Mouse (Mus musculus) layer of hippocampus, adult 9-11 months (tissue): ENCODE data around the gene Epn1.

ENCODE experiments used
- DNase-seq: peaks from one replicate; pipeline ENCODE4 v3.0.0; 2022

Gene Epn1

DNA sequence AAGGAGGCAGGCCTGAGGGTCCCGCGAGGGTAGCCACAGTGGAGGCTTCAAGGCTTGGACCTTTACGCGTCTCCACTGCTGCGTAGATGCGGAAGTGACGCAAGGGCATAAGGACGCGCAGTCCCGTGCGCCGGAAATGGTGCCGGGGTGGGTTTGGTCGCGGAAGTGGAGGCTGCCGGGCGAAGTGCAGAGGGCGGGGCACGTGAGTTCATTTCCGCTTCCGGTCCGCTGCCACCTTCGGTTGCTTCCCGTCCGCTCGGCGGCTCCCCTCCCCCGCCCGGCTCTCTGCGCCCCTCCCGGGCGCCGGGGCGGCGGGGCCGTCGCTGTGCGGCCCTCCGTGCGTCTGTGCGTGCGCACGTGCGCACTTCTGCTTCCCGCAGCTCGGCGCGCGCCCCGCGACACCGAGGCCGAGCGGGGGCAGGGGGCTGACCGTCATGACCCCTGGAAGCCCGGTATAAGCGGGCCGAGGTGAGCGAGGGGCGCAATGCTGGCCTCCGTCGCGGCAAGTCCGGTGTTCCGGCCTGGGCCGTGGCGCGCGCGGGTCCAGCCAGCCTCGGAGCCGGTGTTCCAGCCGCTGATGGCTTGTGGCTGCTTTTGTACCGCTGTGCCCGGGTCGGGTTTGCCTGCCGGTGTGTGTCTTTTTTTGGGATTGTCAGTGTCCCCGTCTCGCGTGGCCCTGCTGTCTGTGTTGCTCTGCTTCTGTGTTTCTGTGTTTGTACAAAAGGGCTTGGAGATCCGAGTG, at the start of gene Epn1:
TSS of gene Epn1 (plus strand) at position 226 of the 742 bp plus-strand sequence.
- DNase-seq: peak; percentile 95

DNA sequence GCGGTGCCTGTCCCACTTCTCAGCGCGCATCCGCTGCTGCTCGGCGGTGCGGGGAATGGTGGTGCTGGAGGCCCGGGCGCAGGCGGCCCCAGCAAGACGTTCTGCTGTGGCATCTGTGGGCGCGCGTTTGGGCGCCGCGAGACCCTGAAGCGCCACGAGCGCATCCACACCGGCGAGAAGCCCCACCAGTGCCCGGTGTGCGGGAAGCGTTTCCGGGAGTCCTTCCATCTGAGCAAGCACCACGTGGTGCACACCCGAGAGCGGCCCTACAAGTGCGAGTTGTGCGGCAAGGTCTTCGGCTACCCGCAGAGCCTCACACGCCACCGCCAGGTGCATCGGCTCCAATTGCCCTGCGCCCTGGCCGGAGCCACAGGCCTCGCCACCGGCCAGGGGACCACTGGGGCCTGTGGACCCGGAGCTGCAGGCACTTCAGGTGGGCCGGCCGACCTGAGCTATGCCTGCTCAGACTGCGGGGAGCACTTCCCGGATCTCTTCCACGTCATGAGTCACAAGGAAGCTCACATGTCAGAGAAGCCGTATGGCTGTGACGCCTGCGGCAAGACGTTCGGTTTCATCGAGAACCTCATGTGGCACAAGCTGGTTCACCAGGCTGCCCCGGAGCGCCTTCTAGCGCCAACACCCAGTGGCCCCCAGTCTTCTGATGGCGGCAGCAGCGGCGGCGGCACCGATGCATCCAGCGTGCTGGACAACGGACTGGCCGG, 49.3 kb upstream of the Epn1 start:
- no peak for DNase-seq

DNA sequence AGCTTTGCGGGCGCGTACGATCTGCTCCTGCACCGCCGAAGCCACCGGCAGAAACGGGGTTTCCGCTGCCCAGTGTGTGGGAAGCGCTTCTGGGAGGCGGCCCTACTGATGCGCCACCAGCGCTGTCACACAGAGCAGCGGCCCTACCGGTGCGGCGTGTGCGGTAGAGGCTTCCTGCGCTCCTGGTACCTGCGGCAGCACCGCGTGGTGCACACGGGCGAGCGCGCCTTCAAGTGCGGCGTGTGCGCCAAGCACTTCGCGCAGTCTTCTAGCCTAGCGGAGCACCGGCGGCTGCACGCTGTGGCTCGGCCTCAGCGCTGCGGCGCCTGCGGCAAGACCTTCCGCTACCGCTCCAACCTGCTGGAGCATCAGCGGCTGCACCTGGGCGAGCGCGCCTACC, 48.5 kb upstream of the Epn1 start:
- no peak for DNase-seq

DNA sequence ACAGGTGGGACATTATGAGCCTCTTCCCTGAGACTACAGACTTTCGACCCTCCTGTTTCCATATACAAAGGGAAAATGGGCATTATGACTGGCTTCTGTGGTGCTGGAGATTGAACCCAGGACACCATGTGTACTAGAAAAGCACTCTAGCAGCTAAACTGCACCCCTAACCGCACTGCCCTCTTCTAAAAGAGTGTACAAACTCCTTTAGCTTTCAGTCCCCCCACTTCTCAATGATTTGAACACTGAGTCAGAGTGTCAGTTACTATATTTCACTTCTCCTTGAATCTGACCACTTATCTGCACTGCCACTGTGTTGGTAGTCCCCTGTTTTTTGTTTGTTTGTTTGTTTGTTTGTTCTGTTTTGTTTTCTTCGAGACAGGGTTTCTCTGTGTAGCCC, 46.2 kb upstream of the Epn1 start, which contains the start of gene 4632433K11Rik:
TSS of gene 4632433K11Rik (plus strand) at position 301 of the 400 bp plus-strand sequence.
- no peak for DNase-seq

DNA sequence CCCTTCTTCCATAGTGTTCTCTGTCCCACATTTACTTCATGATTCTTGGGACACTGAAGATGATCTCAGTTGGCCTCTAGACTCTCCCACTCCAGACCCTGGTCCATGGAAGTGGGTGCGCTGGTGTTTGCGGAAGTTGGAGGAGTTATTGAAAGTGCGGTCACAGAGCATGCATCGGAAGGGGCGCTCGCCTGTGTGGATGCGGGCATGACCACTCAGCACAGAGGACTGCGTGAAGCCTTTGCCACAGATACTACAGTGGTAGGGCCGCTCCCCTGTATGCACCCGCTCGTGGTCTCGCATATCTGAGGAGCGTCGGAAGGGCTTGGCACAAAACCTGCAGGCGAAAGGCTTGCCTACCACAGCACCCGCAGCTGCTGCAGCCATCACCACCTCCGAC, 44.4 kb upstream of the Epn1 start:
- DNase-seq: no peak

DNA sequence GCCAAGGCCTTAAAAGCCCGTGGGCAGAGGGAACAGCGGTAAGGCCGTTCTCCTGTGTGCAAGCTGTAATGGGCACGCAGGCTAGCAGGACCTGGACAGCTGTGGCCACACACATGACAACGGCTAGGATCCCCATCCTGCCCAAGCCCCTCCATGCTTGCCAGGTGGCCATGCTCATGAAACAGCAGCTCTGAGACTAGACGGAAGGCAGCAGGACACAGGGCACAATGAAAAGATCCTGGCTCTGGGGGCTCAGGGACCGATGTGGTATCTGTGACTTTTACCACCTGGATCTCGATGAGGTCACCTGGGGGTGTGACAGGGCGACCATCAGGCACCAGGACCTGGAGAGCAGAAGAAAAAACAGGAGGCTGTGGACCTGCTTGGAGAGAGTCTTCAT, 43.9 kb upstream of the Epn1 start:
- DNase-seq: peak; percentile 6

DNA sequence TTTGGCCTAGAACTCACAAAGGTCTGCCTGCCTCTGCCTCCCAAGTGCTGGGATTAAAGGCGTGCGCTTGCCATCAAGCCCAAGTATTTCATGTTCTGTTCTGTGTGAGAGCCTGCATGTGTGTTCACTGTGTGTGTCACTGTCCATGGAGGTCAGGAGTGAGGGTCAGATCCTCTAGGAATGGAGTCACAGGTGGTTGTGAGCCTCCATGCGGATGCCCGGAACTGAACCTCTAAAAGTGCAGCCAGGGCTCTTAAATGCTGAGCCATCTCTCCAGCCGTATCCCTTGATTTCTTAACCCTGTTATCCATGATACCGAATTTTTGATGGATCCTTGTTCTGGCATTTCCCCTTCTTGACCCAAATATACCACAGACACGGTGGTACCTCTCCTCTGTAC, 43.0 kb upstream of the Epn1 start:
- no peak for DNase-seq

DNA sequence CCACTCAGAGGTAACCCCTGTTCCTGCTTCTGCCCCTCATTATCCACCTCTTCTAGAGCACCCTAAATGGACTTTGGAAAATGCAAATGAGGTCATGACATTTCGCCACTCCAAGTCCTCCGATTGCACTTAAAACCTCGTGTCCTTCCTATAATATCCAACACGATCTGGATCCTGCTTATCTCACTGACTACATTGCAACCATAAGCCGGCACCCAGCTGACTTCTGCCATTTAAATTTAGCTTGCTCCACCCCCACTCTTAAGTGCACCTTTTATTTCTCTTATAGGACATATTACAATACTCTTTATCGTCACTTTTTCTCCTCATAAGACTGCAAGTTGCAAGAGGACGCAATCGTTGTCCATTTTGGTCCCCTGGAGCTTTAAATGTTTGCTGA, 42.6 kb upstream of the Epn1 start:
- DNase-seq: no peak

DNA sequence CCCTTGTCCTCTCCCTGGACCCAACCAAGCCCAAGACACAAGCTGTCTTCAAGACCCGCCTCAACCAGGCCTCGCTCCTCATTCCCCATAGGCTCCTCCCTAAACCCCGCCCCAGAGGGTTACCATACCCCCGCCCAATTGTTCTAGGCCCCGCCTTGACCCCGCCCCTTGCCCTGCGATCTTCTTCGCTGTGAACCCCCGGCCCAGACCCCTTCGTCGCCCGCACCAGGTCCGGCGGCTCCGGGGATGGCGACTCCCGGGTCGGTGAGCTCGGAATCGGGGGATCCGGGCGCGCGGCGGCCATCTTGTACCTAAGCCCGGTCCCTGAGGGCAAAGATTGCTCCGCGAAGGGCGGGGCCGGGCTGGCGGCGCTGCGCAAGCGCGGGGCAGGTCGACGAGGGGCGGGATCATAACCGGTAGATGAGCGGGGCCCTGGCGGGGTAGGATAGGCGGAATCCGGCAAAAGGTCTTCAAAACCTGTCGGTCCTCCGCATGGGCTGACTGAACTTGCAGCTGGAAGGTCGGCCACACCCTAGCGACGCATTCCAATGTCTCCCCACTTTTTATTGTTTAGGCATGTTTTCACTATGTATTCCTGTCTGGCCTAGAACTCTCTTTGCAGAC, 41.8 kb upstream of the Epn1 start, which contains the start of gene Zfp784:
TSS of gene Zfp784 (minus strand) at position 338 of the 624 bp plus-strand sequence.
- DNase-seq: peak; percentile 90

DNA sequence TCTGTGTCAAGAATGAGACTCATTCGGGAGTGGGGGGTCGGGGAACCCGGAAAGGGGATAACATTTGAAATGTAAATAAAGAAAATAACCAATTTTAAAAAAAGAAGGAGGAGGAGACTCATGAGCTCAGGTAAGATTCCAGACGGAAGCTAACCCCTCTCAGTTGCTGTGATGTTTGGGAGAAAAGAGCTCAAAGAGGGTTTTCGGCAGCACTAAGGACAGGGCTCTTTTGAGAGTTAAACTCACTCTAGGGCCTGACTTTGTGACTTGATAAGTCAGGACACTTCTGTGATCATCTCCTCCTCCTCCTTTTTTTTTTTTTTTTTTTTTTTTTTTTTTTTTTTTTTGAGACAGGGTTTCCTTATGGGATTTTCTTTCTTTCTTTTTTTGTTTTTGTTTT, 41.1 kb upstream of the Epn1 start:
- DNase-seq: no peak

DNA sequence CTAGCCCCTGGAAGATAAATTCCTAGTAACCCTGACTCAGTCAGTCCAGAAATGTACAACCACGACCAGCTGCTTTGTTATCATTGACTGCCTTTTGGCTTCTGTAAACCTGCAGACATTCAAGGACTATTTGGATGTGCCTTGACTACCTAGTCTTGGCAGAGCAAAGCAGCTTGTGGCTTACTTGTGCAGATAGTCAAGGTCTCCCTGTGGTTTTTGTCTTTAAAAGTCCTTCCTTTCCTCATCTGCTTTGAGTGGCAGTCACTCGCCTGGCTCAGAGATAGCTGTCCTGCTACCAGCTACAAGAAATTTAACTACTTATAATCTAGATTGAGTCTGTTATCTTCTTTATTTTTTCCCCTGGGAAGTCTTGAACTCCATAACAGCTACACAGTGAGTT, 35.1 kb upstream of the Epn1 start:
- DNase-seq: no peak

DNA sequence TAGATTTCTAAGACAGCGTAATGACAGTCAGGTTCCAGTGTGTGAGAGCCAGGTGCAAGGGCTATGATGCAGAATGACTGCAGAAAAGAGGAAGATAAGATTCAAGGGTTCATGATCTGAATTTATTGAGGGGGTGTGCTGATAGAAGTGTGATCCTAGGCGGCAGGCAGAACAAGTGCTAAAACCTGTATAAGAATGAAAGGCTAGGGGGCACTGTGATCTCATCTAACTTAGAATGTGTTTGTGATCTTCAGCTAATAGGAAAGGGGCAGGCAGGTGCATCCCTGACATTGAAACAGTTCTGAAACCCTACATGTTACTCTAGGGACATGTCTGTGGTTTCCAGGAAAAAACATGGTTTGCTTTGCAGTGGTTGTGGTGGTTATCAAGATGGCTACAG, 33.9 kb upstream of the Epn1 start:
- no peak for DNase-seq

DNA sequence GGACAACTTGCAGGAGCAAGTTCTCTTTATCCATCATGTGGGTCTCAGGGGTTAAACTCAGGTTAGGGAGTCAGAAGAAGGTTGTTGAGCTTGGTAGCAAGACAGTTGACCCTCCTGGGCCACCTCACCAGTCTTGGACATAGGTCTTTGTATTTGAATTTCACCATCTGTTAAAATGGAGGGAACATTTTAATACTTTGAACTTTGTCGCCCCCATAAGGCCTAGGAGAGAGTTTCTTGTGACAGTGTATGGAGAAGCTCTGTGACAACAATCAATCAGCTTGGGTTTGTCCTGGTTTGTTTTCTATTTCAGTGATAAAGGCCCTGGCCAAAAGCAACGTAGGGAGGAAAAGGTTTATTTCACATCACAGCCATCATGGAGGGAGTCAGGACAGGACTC, 32.7 kb upstream of the Epn1 start:
- DNase-seq: no peak

DNA sequence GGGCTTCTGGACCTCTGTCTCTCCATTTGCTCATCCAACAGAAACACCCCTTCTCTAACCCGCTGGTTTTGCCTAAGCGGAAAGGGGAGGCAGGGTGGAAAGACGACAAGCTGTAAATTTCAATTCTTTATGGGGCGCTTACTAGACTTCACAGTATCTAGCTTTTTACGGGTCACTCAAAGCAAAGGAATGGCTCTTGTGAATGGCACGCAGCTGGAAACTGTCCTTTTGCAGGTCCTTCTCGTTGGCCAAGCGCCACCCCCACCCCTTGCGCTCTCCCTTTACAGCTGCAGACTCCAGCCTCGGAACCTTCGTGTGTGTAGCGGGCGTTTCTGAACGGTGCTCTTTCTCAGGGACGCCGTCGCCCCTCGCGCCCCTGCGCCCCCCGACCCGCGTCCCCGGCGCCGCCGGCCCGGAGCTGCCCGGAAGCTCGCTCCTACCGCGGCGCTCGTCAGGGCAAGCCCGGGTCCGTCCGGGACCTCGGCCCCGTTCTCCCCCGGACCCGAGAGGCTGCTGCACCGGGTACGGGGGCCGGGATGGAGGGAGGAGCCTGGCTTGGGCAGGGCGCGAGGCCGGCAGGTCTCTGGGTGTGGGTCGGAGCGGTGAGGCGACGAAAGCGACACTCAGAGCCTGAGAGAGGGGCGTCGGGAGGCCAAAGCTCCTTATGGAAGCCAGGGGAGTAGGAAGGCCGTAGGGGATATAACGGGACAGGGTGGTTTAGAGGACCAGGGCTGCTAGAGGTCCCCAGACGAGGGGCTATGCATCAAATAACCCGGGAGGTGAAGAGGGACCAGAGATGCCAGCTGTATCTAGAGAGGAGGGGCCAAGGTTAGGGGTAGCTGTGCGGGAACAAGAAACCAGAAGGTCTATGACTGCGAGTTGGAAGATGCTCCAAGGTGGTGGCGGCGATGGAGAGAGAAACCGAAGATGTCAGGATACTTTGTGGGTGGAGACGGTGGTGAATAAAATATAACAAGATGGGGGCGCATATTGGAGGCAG, 28.5 kb upstream of the Epn1 start, which contains the start of gene Zfp580:
TSS of gene Zfp580 (plus strand) at position 346 of the 1,000 bp plus-strand sequence.
- DNase-seq: peak; percentile 71

DNA sequence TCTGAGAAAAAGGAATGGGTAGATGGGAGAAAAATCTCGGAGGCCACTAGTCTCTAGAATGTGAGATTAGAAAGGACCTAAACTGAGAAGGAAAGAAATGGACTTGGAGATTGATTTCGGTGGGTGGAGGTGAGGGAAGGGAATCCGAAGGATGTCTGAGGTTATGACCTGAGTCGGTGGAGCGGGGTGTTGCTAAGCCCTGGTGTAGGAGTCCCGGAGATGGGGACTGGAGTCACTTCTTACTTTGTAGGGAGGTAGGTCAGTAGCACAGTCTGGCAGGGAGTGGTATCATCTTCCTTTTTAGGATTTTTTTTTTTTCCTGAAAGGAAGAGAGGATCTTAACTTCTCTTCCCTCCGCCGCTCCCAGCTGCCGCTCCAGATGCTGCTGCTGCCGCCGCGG, 27.6 kb upstream of the Epn1 start:
- DNase-seq: no peak

DNA sequence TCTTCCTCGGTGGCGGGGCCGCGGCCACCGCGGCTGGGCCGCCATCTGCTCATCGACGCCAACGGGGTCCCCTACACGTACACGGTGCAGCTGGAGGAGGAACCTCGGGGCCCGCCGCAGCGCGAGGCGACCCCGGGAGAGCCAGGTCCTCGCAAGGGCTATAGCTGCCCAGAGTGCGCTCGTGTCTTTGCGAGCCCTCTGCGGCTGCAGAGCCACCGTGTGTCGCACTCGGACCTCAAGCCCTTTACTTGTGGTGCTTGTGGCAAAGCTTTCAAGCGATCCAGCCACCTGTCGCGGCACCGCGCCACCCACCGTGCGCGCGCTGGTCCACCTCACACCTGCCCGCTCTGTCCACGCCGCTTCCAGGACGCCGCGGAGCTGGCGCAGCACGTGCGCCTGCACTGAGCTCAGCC, 27.1 kb upstream of the Epn1 start:
- no peak for DNase-seq

DNA sequence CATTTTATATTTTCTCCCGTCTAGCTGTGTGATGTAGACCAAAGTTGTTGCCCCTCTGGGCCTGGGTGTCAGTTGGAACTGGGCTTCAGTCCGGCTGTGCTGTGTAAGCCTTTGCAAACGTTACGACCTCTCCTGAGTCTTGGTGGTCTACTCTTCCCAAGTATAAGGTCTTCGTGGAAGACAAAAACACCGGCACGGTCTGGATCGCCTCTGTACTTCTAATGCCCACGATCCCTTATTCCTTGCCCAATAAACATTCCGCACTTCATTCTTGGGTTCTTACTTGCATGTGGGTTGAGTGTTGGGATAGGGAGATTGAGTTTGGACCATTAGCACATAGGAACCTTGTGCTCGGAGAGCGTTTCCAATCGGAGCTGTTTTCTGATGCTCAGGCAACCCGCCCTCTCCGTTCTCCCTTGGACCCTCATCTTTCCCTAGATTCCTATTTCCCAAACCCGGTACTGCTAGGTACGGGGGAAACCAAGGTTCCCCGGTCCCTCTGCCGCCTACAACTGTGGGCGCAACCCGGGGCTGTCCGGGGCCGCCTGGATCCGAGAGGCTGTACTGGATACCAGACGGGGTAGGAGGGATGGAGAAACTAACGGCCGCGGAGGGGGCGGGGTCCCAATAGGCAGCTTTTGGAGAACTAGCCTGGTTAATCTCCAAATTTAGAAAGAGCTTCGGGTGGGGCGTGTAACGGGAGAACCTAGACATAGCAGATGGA, 26.4 kb upstream of the Epn1 start:
- no peak for DNase-seq

DNA sequence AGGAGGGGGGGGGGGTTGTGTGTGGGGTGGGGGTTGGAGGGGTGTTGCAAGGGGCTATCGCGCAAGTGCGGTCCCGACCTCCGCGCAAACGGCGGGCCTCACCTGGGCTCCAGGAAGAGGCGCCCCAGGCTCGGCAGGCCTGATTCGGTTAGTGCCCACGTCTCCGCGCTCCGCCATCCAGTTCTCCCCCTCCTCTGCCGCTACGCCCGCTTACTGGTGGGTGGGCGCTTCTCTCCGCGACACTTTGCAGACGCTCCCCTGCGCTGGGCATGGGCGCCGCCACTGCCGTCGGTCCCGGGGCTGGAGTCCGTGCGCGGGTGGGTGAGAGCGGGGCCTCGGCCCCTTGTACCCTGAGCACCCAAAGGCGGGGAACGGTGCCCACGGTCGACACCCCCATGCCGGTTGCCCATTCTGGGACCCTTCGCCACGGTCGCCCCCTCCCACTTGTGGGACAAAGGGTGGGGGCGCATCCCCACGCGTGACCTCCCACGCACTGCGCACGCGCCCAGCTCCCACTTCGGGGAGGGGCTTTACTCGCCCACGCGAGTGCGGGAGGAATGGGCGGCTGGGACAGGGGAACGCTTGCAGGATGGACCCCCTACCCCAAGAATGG, 23.3 kb upstream of the Epn1 start:
- DNase-seq: peak; percentile 64

DNA sequence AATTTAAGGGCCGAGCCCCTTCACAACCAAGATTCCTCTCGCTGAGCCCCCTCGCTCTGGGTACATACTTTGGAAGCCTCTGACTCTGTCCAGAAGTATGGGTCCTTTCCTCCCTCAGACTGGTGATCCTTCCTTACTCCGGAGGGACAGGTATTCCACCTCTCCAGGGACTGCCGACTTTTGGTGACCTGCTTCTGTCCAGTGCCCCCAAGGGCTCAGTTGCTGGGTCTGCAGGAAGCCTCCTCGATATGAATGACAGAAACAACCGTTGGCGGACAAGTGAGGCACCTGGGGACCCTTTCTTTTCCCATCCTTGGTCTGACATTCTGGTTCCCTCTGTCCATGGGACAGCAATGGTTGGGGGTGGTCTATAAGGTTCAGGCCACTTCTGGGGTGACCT, 22.7 kb upstream of the Epn1 start:
- no peak for DNase-seq

DNA sequence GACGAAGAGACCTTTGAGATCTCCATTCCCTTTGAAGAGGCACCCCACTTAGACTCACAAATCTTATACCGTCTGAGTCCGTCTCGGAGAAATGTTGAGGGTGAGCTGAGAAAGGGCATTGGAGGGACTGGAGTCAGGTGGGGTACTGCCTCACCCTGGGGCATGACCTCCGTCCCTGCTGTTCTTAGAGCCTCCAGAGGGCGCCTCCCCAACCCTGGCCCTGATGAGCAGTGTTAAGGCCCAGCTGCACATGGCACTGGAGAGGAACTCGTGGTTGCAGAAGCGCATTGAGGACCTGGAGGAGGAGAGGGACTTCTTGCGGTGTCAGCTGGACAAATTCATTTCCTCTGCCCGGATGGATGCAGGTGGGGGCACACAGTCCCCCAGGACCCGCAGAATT, 22.2 kb upstream of the Epn1 start:
- DNase-seq: peak; percentile 48

DNA sequence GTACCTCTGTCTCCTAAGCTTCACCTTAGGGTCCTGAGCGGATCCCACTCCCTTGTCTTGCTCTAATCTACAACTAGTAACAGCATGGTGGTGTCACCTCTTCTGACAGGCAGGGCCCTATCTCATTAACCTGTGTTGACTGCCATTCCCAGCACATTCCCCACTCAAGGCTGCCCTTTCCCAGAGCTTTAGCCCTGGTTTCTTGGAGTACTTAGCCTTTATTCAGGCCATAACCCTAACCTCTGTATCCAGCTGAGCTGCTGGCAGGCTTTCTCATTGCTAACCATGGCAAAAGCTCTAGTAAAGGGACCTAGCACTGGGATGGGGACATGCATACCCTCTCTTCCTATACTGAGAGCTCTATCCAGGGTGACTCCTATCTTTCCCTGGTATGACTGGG, 21.4 kb upstream of the Epn1 start:
- no peak for DNase-seq
